Mouse (Mus musculus) heart, embryonic 13.5 days (tissue): ENCODE measurements around the gene Anapc13. TPM values are rescaled to one million over a fixed set of nuclear protein-coding genes. Genes with fewer than 3 reads are reported as not detected.

ENCODE experiments used
- ATAC-seq: fragments of 200-750 bp; cut with Nextera tagmentation; 2 replicates; pipeline ENCODE4 v1.8.0; 2017; ENCODE audit warnings: moderate TSS enrichment; ENCODE audit not compliant: insufficient number of reproducible peaks, low FRiP score, low TSS enrichment; ENCODE audit errors: extremely low read depth
- H3K27ac ChIP-seq: fragments of 300-500 bp; sonication (generic); replicated peaks from 2 replicates; pipeline ENCODE4 v1.5.1; 2015; ENCODE audit warnings: moderate library complexity, mild to moderate bottlenecking, inconsistent platforms
- H3K27me3 ChIP-seq: fragments of 300-500 bp; sonication (generic); replicated peaks from 2 replicates; pipeline ENCODE4 v1.6.1; 2015; ENCODE audit warnings: mild to moderate bottlenecking, inconsistent platforms
- H3K36me3 ChIP-seq: fragments of 300-500 bp; sonication (generic); 2 replicates; pipeline ENCODE4 v1.6.1; 2015; ENCODE audit warnings: mild to moderate bottlenecking, inconsistent platforms
- H3K4me1 ChIP-seq: fragments of 300-500 bp; sonication (generic); 2 replicates; pipeline ENCODE4 v1.6.1; 2015; ENCODE audit warnings: inconsistent platforms
- H3K4me2 ChIP-seq: fragments of 300-500 bp; sonication (generic); 2 replicates; pipeline ENCODE4 v1.6.1; 2015; ENCODE audit warnings: inconsistent platforms, mild to moderate bottlenecking, moderate library complexity
- H3K4me3 ChIP-seq: fragments of 300-500 bp; sonication (generic); 2 replicates; pipeline ENCODE4 v1.5.1; 2015; ENCODE audit warnings: moderate library complexity, mild to moderate bottlenecking, inconsistent platforms
- H3K9ac ChIP-seq: fragments of 300-500 bp; sonication (generic); 2 replicates; pipeline ENCODE4 v1.6.1; 2015; ENCODE audit warnings: inconsistent platforms, mild to moderate bottlenecking, moderate library complexity
- H3K9me3 ChIP-seq: fragments of 300-500 bp; sonication (generic); 2 replicates; pipeline ENCODE4 v1.6.1; 2016; ENCODE audit warnings: inconsistent platforms
- WGBS: fragments of 180-500 bp; shearing (Covaris S2); methylation state at CpG from one replicate; pipeline ENCODE4 v1.1.7; 2015; ENCODE audit warnings: mixed read lengths; 5-methylcytosine and 5-hydroxymethylcytosine counted together
- polyA plus RNA-seq: library from polyadenylated mRNA; unstranded; fragments of >200 nt; fragmentation: Nextera tagmentation; extraction: Ambion mirVana; gene quantifications from 2 replicates; pipeline ENCODE4 v1.2.1, GENCODE M21; 2015

Gene Anapc13
- polyA plus RNA-seq, 1 experiment from 2014 or later, result 224 TPM

- Histone ChIP-seq H3K4me1 (peaks cover 46% of the 10 kb centered on the region), H3K27me3 (no peaks in the 10 kb centered on the region), H3K27ac (no peak overlapping the region), H3K4me2 (no peak overlapping the region), H3K4me3 (no peak overlapping the region), H3K9ac (no peak overlapping the region), H3K36me3 (peaks cover 31% of the 10 kb centered on the region), H3K9me3 (no peaks in the 10 kb centered on the region)
- WGBS, result 50% methylated on average over 2 of the region's 2 CpGs
- ATAC-seq, result no peak
Observed at GRCm38 (mm10) chr9:102631589-102632147, 5.6 kb downstream of the Anapc13 start.

- 88% methylated on average over 4 of the region's 4 CpGs for WGBS
- Histone ChIP-seq H3K27me3 (no peaks in the 10 kb centered on the region), H3K36me3 (peaks cover 31% of the 10 kb centered on the region), H3K27ac (no peak overlapping the region), H3K9ac (no peak overlapping the region), H3K9me3 (no peaks in the 10 kb centered on the region), H3K4me3 (no peak overlapping the region), H3K4me1 (peaks cover 45% of the 10 kb centered on the region), H3K4me2 (no peak overlapping the region)
- ATAC-seq, result no peak
Observed at GRCm38 (mm10) chr9:102632173-102632572, 6.1 kb downstream of the Anapc13 start.

DNA sequence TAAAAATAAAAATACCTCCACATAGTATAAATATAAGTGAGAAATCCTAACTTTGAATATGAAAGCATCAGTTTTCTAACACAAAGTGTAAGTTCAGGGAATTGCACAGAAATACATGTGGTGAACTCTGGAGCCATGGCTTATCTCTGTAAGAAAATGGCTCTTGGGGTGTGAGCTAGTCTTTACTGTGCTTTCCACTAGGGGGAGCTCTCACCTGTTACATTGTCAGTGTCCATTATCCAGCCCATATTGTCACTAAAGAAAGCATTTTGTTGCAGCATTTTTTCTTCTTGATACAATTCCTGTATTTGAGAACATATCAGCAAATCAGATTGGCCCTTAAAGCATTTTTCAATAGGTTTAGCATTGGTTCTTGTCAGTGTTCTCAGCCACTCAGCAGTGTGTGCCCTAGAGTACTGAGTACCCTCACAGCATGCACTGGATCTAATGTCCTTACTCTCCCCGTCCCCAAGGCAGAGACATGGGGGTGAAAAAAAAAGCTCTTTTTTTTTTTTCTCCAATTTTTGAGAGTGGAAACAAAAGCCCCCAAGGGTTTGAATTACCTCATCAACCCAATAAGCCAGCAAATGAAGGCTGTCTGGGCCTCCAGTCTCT lies 6.9 kb downstream of the Anapc13 start:
- Histone ChIP-seq H3K9me3 (no peaks in the 10 kb centered on the region), H3K4me2 (no peak overlapping the region), H3K4me3 (no peak overlapping the region), H3K27me3 (no peaks in the 10 kb centered on the region), H3K36me3 (peaks cover 31% of the 10 kb centered on the region), H3K9ac (no peak overlapping the region; the same call in 1 of the 2 replicates), H3K27ac (peak overlapping the region; percentile 57), H3K4me1 (peaks cover 44% of the 10 kb centered on the region)
- ATAC-seq, result no peak
- WGBS, result 44% methylated on average over 1 of the region's 1 CpGs

- 27% methylated on average over 8 of the region's 8 CpGs for WGBS
- Histone ChIP-seq H3K4me2 (peak overlapping the region; percentile 0), H3K27ac (peak overlapping the region; percentile 57), H3K36me3 (peaks cover 31% of the 10 kb centered on the region), H3K4me1 (peaks cover 47% of the 10 kb centered on the region), H3K4me3 (no peak overlapping the region), H3K9ac (peak overlapping the region; percentile 4; the same call in 1 of the 2 replicates), H3K27me3 (no peaks in the 10 kb centered on the region), H3K9me3 (no peaks in the 10 kb centered on the region)
- ATAC-seq, result no peak
Observed at GRCm38 (mm10) chr9:102634453-102634852, 8.4 kb downstream of the Anapc13 start.

GRCm38 (mm10) chr9:102636553-102636952 lies 10.5 kb downstream of the Anapc13 start:
- ATAC-seq, result no peak
- no peaks in the 10 kb centered on the region for H3K27me3 ChIP-seq
- H3K4me3 ChIP-seq, result no peak overlapping the region
- no peak overlapping the region for H3K4me2 ChIP-seq
- peaks cover 54% of the 10 kb centered on the region for H3K4me1 ChIP-seq
- H3K27ac ChIP-seq, result no peak overlapping the region
- H3K36me3 ChIP-seq, result peaks cover 14% of the 10 kb centered on the region
- 2% methylated on average over 4 of the region's 4 CpGs for WGBS
- no peaks in the 10 kb centered on the region for H3K9me3 ChIP-seq
- no peak overlapping the region for H3K9ac ChIP-seq

- Histone ChIP-seq H3K4me2 (no peak overlapping the region), H3K27ac (no peak overlapping the region), H3K9ac (no peak overlapping the region), H3K4me3 (no peak overlapping the region), H3K4me1 (peaks cover 59% of the 10 kb centered on the region), H3K36me3 (peaks cover 9% of the 10 kb centered on the region), H3K27me3 (no peaks in the 10 kb centered on the region), H3K9me3 (no peaks in the 10 kb centered on the region)
- WGBS, result 57% methylated on average over 4 of the region's 4 CpGs
- no peak for ATAC-seq
Observed at GRCm38 (mm10) chr9:102637115-102637514, 11.0 kb downstream of the Anapc13 start.

- peak overlapping the region; percentile 52 for H3K9ac ChIP-seq
- ATAC-seq, result no peak
- H3K27me3 ChIP-seq, result no peaks in the 10 kb centered on the region
- peaks cover 68% of the 10 kb centered on the region for H3K4me1 ChIP-seq
- H3K36me3 ChIP-seq, result 0 out of 2 replicates have a peak, but pooled peaks cover 3% of the 10 kb centered on the region
- 60% methylated on average over 7 of the region's 7 CpGs for WGBS
- H3K4me3 ChIP-seq, result no peak overlapping the region
- no peaks in the 10 kb centered on the region for H3K9me3 ChIP-seq
- peak overlapping the region; percentile 57 for H3K27ac ChIP-seq
- H3K4me2 ChIP-seq, result no peak overlapping the region
Observed at GRCm38 (mm10) chr9:102638963-102639362, 12.9 kb downstream of the Anapc13 start.

DNA sequence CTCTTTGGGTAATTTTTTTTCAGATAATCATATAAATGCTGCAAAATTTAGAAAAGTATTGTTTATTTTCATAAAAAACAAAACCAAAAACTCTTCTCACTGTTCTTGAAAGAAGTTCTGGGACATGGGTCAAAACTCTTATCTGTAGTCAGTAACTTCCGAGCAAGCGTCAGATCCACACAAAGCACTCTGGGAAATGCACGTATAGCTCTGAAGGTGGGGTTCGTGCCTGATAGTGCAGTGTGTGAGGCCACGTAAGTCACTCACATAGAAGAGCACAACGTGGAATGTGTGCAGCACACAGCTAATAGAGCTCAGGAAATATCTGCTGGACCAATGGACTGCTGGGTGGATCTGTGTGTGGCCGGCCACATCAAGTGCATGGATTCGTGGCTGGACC lies 13.4 kb downstream of the Anapc13 start:
- no peaks in the 10 kb centered on the region for H3K27me3 ChIP-seq
- 0 out of 2 replicates have a peak, but pooled peaks cover 2% of the 10 kb centered on the region for H3K36me3 ChIP-seq
- ATAC-seq, result no peak
- H3K4me1 ChIP-seq, result peaks cover 68% of the 10 kb centered on the region
- H3K27ac ChIP-seq, result peak overlapping the region; percentile 57
- H3K9me3 ChIP-seq, result no peaks in the 10 kb centered on the region
- no peak overlapping the region for H3K4me2 ChIP-seq
- H3K4me3 ChIP-seq, result no peak overlapping the region
- no peak overlapping the region for H3K9ac ChIP-seq
- WGBS, result 53% methylated on average over 8 of the region's 8 CpGs

- WGBS, result 32% methylated on average over 6 of the region's 6 CpGs
- ATAC-seq, result no peak
- Histone ChIP-seq H3K4me1 (peaks cover 67% of the 10 kb centered on the region), H3K9ac (no peak overlapping the region), H3K9me3 (no peaks in the 10 kb centered on the region), H3K27me3 (no peaks in the 10 kb centered on the region), H3K36me3 (no peaks in the 10 kb centered on the region), H3K27ac (peak overlapping the region; percentile 90; the same call in 1 of the 2 replicates), H3K4me3 (no peak overlapping the region), H3K4me2 (no peak overlapping the region)
Observed at GRCm38 (mm10) chr9:102641531-102641930, 15.4 kb downstream of the Anapc13 start.

- Histone ChIP-seq H3K27me3 (no peaks in the 10 kb centered on the region), H3K27ac (peak overlapping the region; percentile 90), H3K4me3 (no peak overlapping the region), H3K9ac (peak overlapping the region; percentile 72; the same call in 1 of the 2 replicates), H3K4me2 (peak overlapping the region; percentile 54), H3K36me3 (no peaks in the 10 kb centered on the region), H3K4me1 (peaks cover 62% of the 10 kb centered on the region), H3K9me3 (no peaks in the 10 kb centered on the region)
- WGBS, result 33% methylated on average over 8 of the region's 8 CpGs
- ATAC-seq, result no peak
Observed at GRCm38 (mm10) chr9:102643071-102643485, 17.0 kb downstream of the Anapc13 start.

DNA sequence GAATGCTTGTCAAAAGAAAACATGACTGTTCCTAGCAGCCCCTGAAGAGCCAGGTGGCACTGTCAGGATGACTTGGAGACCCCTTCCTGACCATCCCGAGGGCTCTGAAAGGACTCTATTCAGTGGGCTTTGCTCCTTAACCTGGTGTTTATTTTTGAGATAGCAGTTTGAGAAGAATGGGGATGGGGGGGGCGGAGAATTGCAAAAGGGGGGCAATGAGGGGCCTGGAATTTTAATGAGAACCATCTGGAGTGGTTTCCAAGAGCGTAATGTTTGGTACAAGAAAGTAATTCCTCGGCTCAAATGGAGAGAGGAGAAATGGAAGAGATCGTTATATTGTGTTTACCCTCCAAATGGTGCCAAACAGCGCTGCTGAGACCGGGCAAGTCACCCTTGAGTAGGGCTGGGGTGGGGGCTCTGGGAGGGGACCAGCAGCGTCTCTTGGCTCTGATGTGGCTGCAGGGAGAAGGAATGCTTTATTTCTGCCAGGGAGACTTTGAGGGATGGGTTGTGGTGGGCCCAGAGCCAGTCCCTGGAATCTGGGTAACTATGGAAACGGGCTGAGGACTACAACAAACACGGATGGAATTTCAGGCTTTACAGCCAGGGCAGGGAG lies 17.5 kb downstream of the Anapc13 start:
- peak overlapping the region; percentile 72 for H3K9ac ChIP-seq
- H3K27ac ChIP-seq, result peak overlapping the region; percentile 90
- H3K4me2 ChIP-seq, result peak overlapping the region; percentile 54
- H3K4me1 ChIP-seq, result peaks cover 61% of the 10 kb centered on the region
- no peaks in the 10 kb centered on the region for H3K27me3 ChIP-seq
- peak overlapping the region; percentile 24 for H3K4me3 ChIP-seq
- no peaks in the 10 kb centered on the region for H3K9me3 ChIP-seq
- WGBS, result 13% methylated on average over 10 of the region's 10 CpGs
- ATAC-seq, result 0 out of 2 replicates have a peak, but pooled peaks have one; percentile 40
- H3K36me3 ChIP-seq, result no peaks in the 10 kb centered on the region
